Mouse (Mus musculus) limb, embryonic 14.5 days (tissue): ENCODE measurements around the gene Ociad2. TPM values are rescaled to one million over a fixed set of nuclear protein-coding genes. Genes with fewer than 3 reads are reported as not detected.
A peak's percentile ranks its signal among the peaks of the same experiment; 100 is the strongest.

ENCODE experiments used
- ATAC-seq: fragments of 200-750 bp; cut with Nextera tagmentation; 2 replicates; pipeline ENCODE4 v1.8.0; 2017; ENCODE audit warnings: low read depth, moderate number of reproducible peaks, moderate TSS enrichment; ENCODE audit not compliant: low FRiP score
- DNase-seq: peaks from one replicate; pipeline ENCODE4 v3.0.0-alpha.2; 2015; ENCODE audit warnings: low spot score
- H3K27ac ChIP-seq: fragments of 300-500 bp; sonication (generic); replicated peaks from 2 replicates; pipeline ENCODE4 v1.5.1; 2014; ENCODE audit warnings: low read depth, mild to moderate bottlenecking, low read length, moderate library complexity, mixed read lengths
- H3K27me3 ChIP-seq: fragments of 300-500 bp; sonication (generic); 2 replicates; pipeline ENCODE4 v1.6.1; 2014; ENCODE audit warnings: low read length, mixed read lengths; ENCODE audit not compliant: control insufficient read depth, insufficient read depth
- H3K36me3 ChIP-seq: fragments of 300-500 bp; sonication (generic); 2 replicates; pipeline ENCODE4 v1.6.1; 2014; ENCODE audit warnings: mild to moderate bottlenecking, low read length, moderate library complexity, mixed read lengths; ENCODE audit not compliant: control insufficient read depth, insufficient read depth
- H3K4me1 ChIP-seq: fragments of 300-500 bp; sonication (generic); 2 replicates; pipeline ENCODE4 v1.6.1; 2014; ENCODE audit warnings: antibody characterized with exemption, low read length, mixed read lengths; ENCODE audit not compliant: control insufficient read depth, insufficient read depth
- H3K4me2 ChIP-seq: fragments of 300-500 bp; sonication (generic); replicated peaks from 2 replicates; pipeline ENCODE4 v1.6.1; 2014; ENCODE audit warnings: low read depth, mild to moderate bottlenecking, low read length, moderate library complexity; ENCODE audit not compliant: severe bottlenecking
- H3K4me3 ChIP-seq: fragments of 300-500 bp; sonication (generic); replicated peaks from 2 replicates; pipeline ENCODE4 v1.5.1; 2014; ENCODE audit warnings: low read length
- H3K9ac ChIP-seq: fragments of 300-500 bp; sonication (generic); 2 replicates; pipeline ENCODE4 v1.6.1; 2014; ENCODE audit warnings: mild to moderate bottlenecking, low read depth, low read length, moderate library complexity; ENCODE audit not compliant: severe bottlenecking
- H3K9me3 ChIP-seq: fragments of 300-500 bp; sonication (generic); 2 replicates; pipeline ENCODE4 v1.6.1; 2016; ENCODE audit warnings: low read length; ENCODE audit not compliant: control insufficient read depth
- POLR2A ChIP-seq: fragments of 200-500 bp; IDR thresholded peaks from 2 replicates; pipeline ENCODE4 v1.8.0; 2012; ENCODE audit warnings: inconsistent platforms, mild to moderate bottlenecking, moderate library complexity, borderline replicate concordance; ENCODE audit not compliant: insufficient read depth, insufficient read length; ENCODE audit errors: extremely low read depth
- WGBS: fragments of 180-500 bp; shearing (Covaris S2); extraction: QIAGEN DNeasy Blood & Tissue Kit; methylation state at CpG from one replicate; pipeline ENCODE4 v1.1.7; 2014; 5-methylcytosine and 5-hydroxymethylcytosine counted together
- polyA plus RNA-seq, 2 experiments: library from polyadenylated mRNA; depleted of rRNA in 1 of 2; stranded (reverse) in 1 of 2; unstranded in 1 of 2; fragments of >200 nt; fragmentation: Nextera tagmentation in 1 of 2; extraction: Ambion mirVana in 1 of 2; gene quantifications; 2 replicates each; pipeline versions ENCODE4 v1.2.1 to v1.2.3; 2012 to 2014

Gene Ociad2
- polyA plus RNA-seq, 2 experiments = 3.1 to 12.8 TPM

GRCm38 (mm10) chr5:73304507-73304906 is 36.3 kb downstream of the Ociad2 start:
- Histone ChIP-seq H3K4me3 (no peak overlapping the region), H3K36me3 (peaks cover 79% of the 10 kb centered on the region), H3K27me3 (no peaks in the 10 kb centered on the region), H3K4me1 (no peaks in the 10 kb centered on the region), H3K27ac (no peak overlapping the region), H3K9ac (no peak overlapping the region), H3K9me3 (no peaks in the 10 kb centered on the region), H3K4me2 (no peak overlapping the region)
- WGBS = 86% methylated on average over 12 of the region's 12 CpGs
- DNase-seq (no peak), ATAC-seq (no peak)
- no peak for TF ChIP-seq POLR2A

GRCm38 (mm10) chr5:73301601-73302307 is 39.1 kb downstream of the Ociad2 start:
- 92% methylated on average over 7 of the region's 7 CpGs for WGBS
- no peak for ATAC-seq

GRCm38 (mm10) chr5:73295916-73296315 is 44.9 kb downstream of the Ociad2 start:
- Histone ChIP-seq H3K27ac (no peak overlapping the region), H3K4me1 (peaks cover 7% of the 10 kb centered on the region), H3K36me3 (peaks cover 35% of the 10 kb centered on the region), H3K9ac (no peak overlapping the region), H3K27me3 (no peaks in the 10 kb centered on the region), H3K4me3 (no peak overlapping the region), H3K4me2 (no peak overlapping the region), H3K9me3 (no peaks in the 10 kb centered on the region)
- no peak for DNase-seq
- no peak for ATAC-seq
- TF ChIP-seq POLR2A = no peak
- 92% methylated on average over 4 of the region's 4 CpGs for WGBS

More at GRCm38 (mm10) chr5:73301601-73302307, 39.1 kb downstream of the Ociad2 start:
- H3K9ac ChIP-seq = no peak overlapping the region
- DNase-seq = no peak
- TF ChIP-seq POLR2A = no peak
- H3K9me3 ChIP-seq = no peaks in the 10 kb centered on the region
- no peak overlapping the region for H3K4me2 ChIP-seq
- no peak overlapping the region for H3K4me3 ChIP-seq
- no peak overlapping the region for H3K27ac ChIP-seq
- H3K36me3 ChIP-seq = peaks cover 68% of the 10 kb centered on the region
- H3K27me3 ChIP-seq = no peaks in the 10 kb centered on the region
- no peaks in the 10 kb centered on the region for H3K4me1 ChIP-seq

DNA sequence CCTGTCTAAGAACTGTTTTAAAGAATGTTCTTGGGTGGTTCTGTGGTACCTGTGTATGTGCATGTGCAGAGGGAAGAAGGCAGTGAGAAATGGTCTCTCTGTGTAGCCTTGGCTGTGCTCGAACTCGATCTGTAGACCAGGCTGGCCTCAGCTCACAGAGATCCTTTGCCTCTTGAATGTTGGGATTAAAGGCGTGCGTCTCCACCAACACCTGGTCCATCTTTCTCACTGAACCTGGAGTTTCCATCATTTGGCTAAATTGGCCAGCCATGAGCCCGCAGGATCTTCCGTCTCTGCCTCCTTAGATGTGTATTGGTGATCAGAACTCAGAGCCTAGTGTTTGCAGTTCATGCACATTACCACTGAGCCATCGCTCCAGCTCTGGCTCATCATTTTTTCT is 45.8 kb downstream of the Ociad2 start:
- Histone ChIP-seq H3K9me3 (no peaks in the 10 kb centered on the region), H3K27ac (no peak overlapping the region), H3K4me1 (peaks cover 7% of the 10 kb centered on the region), H3K36me3 (peaks cover 32% of the 10 kb centered on the region), H3K4me3 (no peak overlapping the region), H3K27me3 (no peaks in the 10 kb centered on the region), H3K9ac (no peak overlapping the region), H3K4me2 (no peak overlapping the region)
- TF ChIP-seq POLR2A = no peak
- 93% methylated on average over 7 of the region's 7 CpGs for WGBS
- DNase-seq (no peak), ATAC-seq (no peak)

GRCm38 (mm10) chr5:73293458-73293827 is 47.4 kb downstream of the Ociad2 start:
- no peaks in the 10 kb centered on the region for H3K9me3 ChIP-seq
- peaks cover 22% of the 10 kb centered on the region for H3K36me3 ChIP-seq
- 9% methylated on average over 8 of the region's 8 CpGs for WGBS
- H3K27ac ChIP-seq = no peak overlapping the region
- H3K9ac ChIP-seq = peak overlapping the region; percentile 93
- H3K4me3 ChIP-seq = peak overlapping the region; percentile 88
- TF ChIP-seq POLR2A = no peak
- H3K4me1 ChIP-seq = peaks cover 7% of the 10 kb centered on the region
- H3K27me3 ChIP-seq = no peaks in the 10 kb centered on the region
- H3K4me2 ChIP-seq = peak overlapping the region; percentile 69
- ATAC-seq (no peak), DNase-seq (no peak)
